Mouse (Mus musculus) CH12.LX (cell line): Measurements from ENCODE around the gene Cry2.

ENCODE experiments used
- CTCF ChIP-seq, 2 experiments: IDR thresholded peaks in 1 of 2; conservative IDR thresholded peaks in 1 of 2; 2 replicates each; pipeline ENCODE4 v1.5.1; 2011 to 2012; ENCODE audit warnings: low read depth in 2 of 2, low read length in 2 of 2, improper control_type of control experiment in 1 of 2, inconsistent platforms in 1 of 2, mild to moderate bottlenecking in 1 of 2, moderate library complexity in 1 of 2
- POLR2A ChIP-seq: IDR thresholded peaks from 2 replicates; pipeline ENCODE4 v1.6.1; 2011; ENCODE audit warnings: low read depth, mild to moderate bottlenecking, improper control_type of control experiment, low read length
- SIN3A ChIP-seq: IDR thresholded peaks from 2 replicates; pipeline ENCODE4 v1.6.1; 2012; ENCODE audit warnings: low read length, improper control_type of control experiment, inconsistent platforms
- SMC3 ChIP-seq: IDR thresholded peaks from 2 replicates; pipeline ENCODE4 v1.6.1; 2011; ENCODE audit warnings: low read depth, low read length, improper control_type of control experiment
- ZNF384 ChIP-seq: IDR thresholded peaks from 2 replicates; pipeline ENCODE4 v1.6.1; 2012; ENCODE audit warnings: low read depth, low read length, improper control_type of control experiment, inconsistent platforms

DNA sequence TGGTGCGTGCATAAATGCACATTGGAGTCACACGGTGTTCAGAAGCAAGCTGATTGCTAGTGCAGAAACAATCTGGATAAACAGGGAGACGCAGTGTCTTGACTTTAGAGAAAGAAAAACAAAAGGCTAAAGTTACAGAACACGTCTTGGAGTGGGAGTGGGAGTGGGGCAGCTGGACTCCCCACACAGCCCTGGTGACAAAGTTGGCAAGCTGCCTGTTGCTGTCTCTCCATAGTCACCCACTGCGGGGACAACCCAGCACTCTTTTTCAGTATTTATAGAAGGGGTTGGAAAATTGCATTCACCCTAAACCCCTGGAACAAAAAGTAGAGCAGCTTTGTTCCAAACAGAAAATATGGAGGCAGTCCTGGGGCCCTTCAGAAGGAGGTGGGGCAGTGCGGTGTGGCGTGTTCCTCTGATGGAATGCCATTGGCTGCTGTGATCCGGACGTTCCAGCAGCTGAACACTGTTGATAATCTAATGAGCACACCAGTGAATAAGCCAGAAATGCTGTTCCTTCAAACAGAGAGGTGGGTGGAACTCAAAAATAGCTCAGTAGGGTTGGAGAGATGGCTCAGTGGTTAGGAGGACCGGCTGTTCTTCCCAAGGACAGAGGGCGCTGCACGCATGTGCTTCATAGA, 43.9 kb upstream of the Cry2 start:
- TF ChIP-seq CTCF (conservative IDR thresholded peaks at IDR 0.05 in 1 of 2, IDR thresholded peaks at IDR 0.05 in 1 of 2; ENCODE audit: low read depth in 2 of 2, low read length in 2 of 2) (no peak), SMC3 (no peak), SIN3A (no peak), POLR2A (no peak), ZNF384 (no peak)
